Mouse (Mus musculus): Measurements from ENCODE around the gene Tle6.

Tle6 gene

GRCm38 (mm10) chr10:81563481-81563880 lies 37.4 kb downstream of the Tle6 start:
- no peak for DNase-seq (ENCODE audit: low spot score in 2 of 2)

- DNase-seq (ENCODE audit: low spot score in 2 of 2) = no peak
Measured at GRCm38 (mm10) chr10:81562411-81562810, 38.5 kb downstream of the Tle6 start.

- no peak for DNase-seq (ENCODE audit: low spot score in 2 of 2)
Measured at GRCm38 (mm10) chr10:81560719-81561459, 40.0 kb downstream of the Tle6 start.

- DNase-seq (ENCODE audit: low spot score in 2 of 2) = peak in 1 of 2 experiments; percentile 72
Measured at GRCm38 (mm10) chr10:81559627-81560539, 41.0 kb downstream of the Tle6 start.

- DNase-seq (ENCODE audit: low spot score in 2 of 2) = peak; percentile 69 to 83
Measured at GRCm38 (mm10) chr10:81559163-81559626, 41.7 kb downstream of the Tle6 start, which contains the start of gene Aes. Gene Aes, plus strand, starts transcription at chr10:81559488.

GRCm38 (mm10) chr10:81557491-81557890 lies 43.4 kb downstream of the Tle6 start:
- no peak for DNase-seq (ENCODE audit: low spot score in 2 of 2)

GRCm38 (mm10) chr10:81556282-81556681 lies 44.6 kb downstream of the Tle6 start:
- DNase-seq (ENCODE audit: low spot score in 2 of 2) = no peak

- DNase-seq (ENCODE audit: low spot score in 2 of 2) = no peak
Measured at GRCm38 (mm10) chr10:81553807-81554755, 46.8 kb downstream of the Tle6 start.

- no peak for DNase-seq (ENCODE audit: low spot score in 2 of 2)
Measured at GRCm38 (mm10) chr10:81553232-81553631, 47.6 kb downstream of the Tle6 start.

- peak; percentile 65 to 82 for DNase-seq (ENCODE audit: low spot score in 2 of 2)
Measured at GRCm38 (mm10) chr10:81551597-81552102, 49.2 kb downstream of the Tle6 start.

- DNase-seq (ENCODE audit: low spot score in 2 of 2) = peak in 1 of 2 experiments; percentile 54
Measured at GRCm38 (mm10) chr10:81550257-81550656, 50.6 kb downstream of the Tle6 start.

- DNase-seq (ENCODE audit: low spot score in 2 of 2) = no peak
Measured at GRCm38 (mm10) chr10:81548944-81549343, 51.9 kb downstream of the Tle6 start.

- no peak for DNase-seq (ENCODE audit: low spot score in 2 of 2)
Measured at GRCm38 (mm10) chr10:81546788-81547571, 53.9 kb downstream of the Tle6 start.

- DNase-seq (ENCODE audit: low spot score in 2 of 2) = no peak
Measured at GRCm38 (mm10) chr10:81546332-81546731, 54.5 kb downstream of the Tle6 start.

- DNase-seq (ENCODE audit: low spot score in 2 of 2) = peak; percentile 100
Measured at GRCm38 (mm10) chr10:81545161-81545747, 55.6 kb downstream of the Tle6 start, which contains the start of gene Gna11. Gene Gna11, minus strand, starts transcription at chr10:81545190.

- no peak for DNase-seq (ENCODE audit: low spot score in 2 of 2)
Measured at GRCm38 (mm10) chr10:81544296-81545160, 56.3 kb downstream of the Tle6 start.

- DNase-seq (ENCODE audit: low spot score in 2 of 2) = no peak
Measured at GRCm38 (mm10) chr10:81543633-81544032, 57.2 kb downstream of the Tle6 start.

- no peak for DNase-seq (ENCODE audit: low spot score in 2 of 2)
Measured at GRCm38 (mm10) chr10:81542727-81543460, 58.0 kb downstream of the Tle6 start.

Measured in urinary bladder, postnatal 36 days (tissue).